ENCODE assay signal across 8 mouse cellular contexts in the genomic region with DNA sequence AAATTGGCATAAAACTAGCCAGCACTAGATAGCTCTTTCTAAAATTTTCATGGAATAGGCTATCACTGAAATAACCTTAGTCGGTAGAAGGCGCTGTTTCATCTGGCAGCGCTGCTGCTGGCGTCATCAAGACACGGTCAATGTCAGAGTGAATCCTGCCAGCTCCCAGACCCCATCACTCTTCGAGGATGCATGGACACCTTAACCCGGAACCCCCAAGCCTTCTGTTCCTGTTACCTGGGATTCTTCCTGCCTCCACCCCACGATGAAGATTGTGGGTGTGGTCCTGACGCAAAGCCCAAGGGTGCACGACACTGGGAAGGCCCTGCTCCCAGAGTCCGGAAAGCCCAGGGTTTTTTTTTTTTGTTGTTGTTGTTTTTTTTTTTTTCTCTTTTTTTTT. TPM values are rescaled to one million over a fixed set of nuclear protein-coding genes. Genes with fewer than 3 reads are reported as not detected.
DNase-seq lines count a peak whose midpoint lies in the region; ATAC-seq lines count a peak whose summit lies in the region.

No protein-coding gene starts in this region.

- no peak overlapping the region for H3K27ac ChIP-seq in hindbrain, embryonic 11.5 days (ENCODE audit: low read depth, low read length)

- peak; percentile 90 for DNase-seq in NIH3T3 (ENCODE audit: low read depth)
- DNase-seq in cerebellum, adult 9-10 months: peak; percentile 94
- DNase-seq in hindbrain, embryonic 11.5 days (ENCODE audit: low spot score): peak; percentile 82
- DNase-seq in layer of hippocampus, postnatal 14 days (ENCODE audit: low spot score in 2 of 2): peak; percentile 76 to 84
- DNase-seq in lung, postnatal 10 days: peak; percentile 90
- peak; percentile 39 for DNase-seq in retina, adult 2 months (ENCODE audit: low read depth, low spot score)
- DNase-seq in thymus, postnatal 25 days: peak; percentile 71

- no peaks in the 10 kb centered on the region for H3K36me3 ChIP-seq in hindbrain, embryonic 11.5 days (ENCODE audit: control insufficient read depth, insufficient read depth, low read length)

- WGBS in hindbrain, embryonic 11.5 days: under 1% methylated on average over 11 of the region's 11 CpGs

- peaks cover 9% of the 10 kb centered on the region; the same call in 1 of the 2 replicates for H3K27me3 ChIP-seq in hindbrain, embryonic 11.5 days (ENCODE audit: control insufficient read depth, insufficient read depth, low read length)

- H3K4me3 ChIP-seq in hindbrain, embryonic 11.5 days (ENCODE audit: low read depth, low read length): peak overlapping the region; percentile 74

- peak overlapping the region; percentile 90 for H3K4me2 ChIP-seq in hindbrain, embryonic 11.5 days (replicated peaks; ENCODE audit: low read depth, low read length)

- no peaks in the 10 kb centered on the region for H3K9me3 ChIP-seq in hindbrain, embryonic 11.5 days (ENCODE audit: control insufficient read depth, low read length)

- no peaks in the 10 kb centered on the region for H3K4me1 ChIP-seq in hindbrain, embryonic 11.5 days (replicated peaks; ENCODE audit: control insufficient read depth, insufficient read depth, low read length)

- no peak overlapping the region for H3K9ac ChIP-seq in hindbrain, embryonic 11.5 days (ENCODE audit: low read depth, low read length)

- peak; percentile 48 for ATAC-seq in frontal cortex, adult (ENCODE audit: low TSS enrichment)
- peak; percentile 63 for ATAC-seq in hindbrain, embryonic 11.5 days (ENCODE audit: low FRiP score)

RNA-seq across cellular contexts. Expression of gene Dop1b, which starts 0.8 kb away (rescaled TPM):
- polyA plus RNA-seq in hindbrain, embryonic 11.5 days (2014; fragmentation: Nextera tagmentation; extraction: Ambion mirVana): 15.7 and 19.6 TPM in 2 replicates
- total RNA-seq in layer of hippocampus, postnatal 14 days (2021): 100 to 1,000 TPM in 1 of 2 experiments, 10 to 100 TPM in 1; 98.2 to 104 TPM

RNA-seq across cellular contexts. Expression of gene Cbr3, which starts 27.9 kb away (rescaled TPM):
- 0.67 and 0.82 TPM in 2 replicates for polyA plus RNA-seq in hindbrain, embryonic 11.5 days (2014; fragmentation: Nextera tagmentation; extraction: Ambion mirVana)
- 10 to 100 TPM; 10.7 to 14.1 TPM for total RNA-seq in layer of hippocampus, postnatal 14 days (2021)

Comparison
In these comparisons a context has a peak if more than half of its experiments do, and no peak if none do; other contexts are left out.
1. DNase-seq: peak in every context shown above with its lines; median percentile 94 in cerebellum, adult 9-10 months; 90 in NIH3T3; 90 in lung, postnatal 10 days; 82 in hindbrain, embryonic 11.5 days; 80 in layer of hippocampus, postnatal 14 days; 71 in thymus, postnatal 25 days; 39 in retina, adult 2 months.